Comparison of ENCODE assay signal across 14 mouse cellular contexts in the genomic region with DNA sequence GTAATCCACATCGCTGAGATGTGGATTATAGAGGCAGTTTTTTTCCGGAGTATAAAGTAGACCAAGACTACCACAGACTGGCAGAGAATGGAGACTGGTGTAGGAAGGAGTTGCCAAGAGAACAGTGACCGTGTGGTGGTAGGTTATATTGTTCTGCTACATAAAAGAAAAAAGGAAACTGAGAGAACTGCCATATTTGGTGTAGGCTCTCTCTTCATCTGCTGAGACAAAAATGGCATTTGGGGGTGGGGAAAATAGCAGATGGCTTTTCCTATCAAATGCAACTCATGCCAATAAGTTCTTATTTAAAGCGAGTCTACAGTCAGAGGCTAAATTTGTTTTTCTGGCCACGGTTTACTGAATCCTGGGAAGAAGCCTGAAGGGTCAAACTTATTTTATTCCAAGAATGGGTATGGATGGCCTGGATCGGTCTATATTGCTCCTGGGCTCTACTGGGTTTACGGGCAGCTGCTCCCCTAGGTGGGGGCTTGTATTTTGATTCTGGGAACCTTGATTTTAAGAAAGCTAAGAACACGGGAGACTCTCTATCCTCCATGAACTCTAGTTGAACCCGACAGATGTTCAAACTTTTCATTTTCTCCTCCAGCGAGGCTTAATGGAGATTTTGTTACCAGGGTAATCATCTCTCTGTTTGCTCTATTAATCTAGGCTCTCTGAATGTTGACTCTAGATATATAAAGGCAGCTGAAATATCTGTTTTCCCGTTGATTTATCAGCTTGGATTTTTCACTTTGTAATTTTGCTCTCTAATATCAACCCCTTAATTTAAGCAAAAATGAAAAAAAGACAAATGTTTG.
DNase-seq lines count a peak whose midpoint lies in the region; ATAC-seq and TF ChIP-seq lines count a peak whose summit lies in the region.
"Had no signal": no experiment of that assay in that cellular context is flagged by ENCODE, and none has a peak within 500 bp of the region (broad histone marks: within the 10 kb centered on the region; RNA-seq: fewer than 3 reads in every experiment).

No protein-coding gene starts in this region.

- no peak for TF ChIP-seq CTCF in forebrain, postnatal 0 days (IDR thresholded peaks at IDR 0.05; ENCODE audit: low read depth)

- H3K27me3 ChIP-seq in forebrain, postnatal 0 days (ENCODE audit: insufficient read depth, low read length) = no peaks in the 10 kb centered on the region
- no peaks in the 10 kb centered on the region for H3K27me3 ChIP-seq in forebrain, embryonic 15.5 days
- H3K27me3 ChIP-seq in stomach, embryonic 15.5 days (replicated peaks) = no peaks in the 10 kb centered on the region

- DNase-seq in forebrain, postnatal 0 days = peak; percentile 16
- DNase-seq in right cerebral cortex, adult 2 months (ENCODE audit: low spot score in 2 of 2) = peak; percentile 35 to 37
- no peak for DNase-seq in right cerebral cortex, postnatal 25 days
- peak; percentile 85 for DNase-seq in layer of hippocampus, adult 9-11 months
- no peak for DNase-seq in adrenal gland, postnatal 10 days
- no peak for DNase-seq in lung, postnatal 10 days
- DNase-seq: B cell, adult 2 months; cerebellum, adult 8-10 months; heart, adult 2 months had no signal

- 62% methylated on average over 11 of the region's 11 CpGs for WGBS in forebrain, postnatal 0 days
- WGBS in forebrain, embryonic 15.5 days = 76% methylated on average over 11 of the region's 11 CpGs
- WGBS in stomach, embryonic 15.5 days = 42% methylated on average over 11 of the region's 11 CpGs

- no peak overlapping the region for H3K9ac ChIP-seq in forebrain, postnatal 0 days
- H3K9ac ChIP-seq in forebrain, embryonic 15.5 days (replicated peaks) = no peak overlapping the region
- no peak overlapping the region for H3K9ac ChIP-seq in stomach, embryonic 15.5 days

- ATAC-seq in forebrain, postnatal 0 days = peak; percentile 20; the same call in 1 of the 2 replicates
- ATAC-seq in forebrain, embryonic 15.5 days (replicated peaks) = no peak; the same call in 1 of the 2 replicates
- peak; percentile 77 for ATAC-seq in stomach, embryonic 15.5 days (ENCODE audit: insufficient read depth, low FRiP score, low read depth)

- H3K4me3 ChIP-seq in forebrain, postnatal 0 days (ENCODE audit: low read depth, low read length) = no peak overlapping the region
- H3K4me3 ChIP-seq in forebrain, embryonic 15.5 days = no peak overlapping the region
- H3K4me3 ChIP-seq in stomach, embryonic 15.5 days (replicated peaks) = no peak overlapping the region
- H3K4me3 ChIP-seq: heart, adult 2 months had no signal

- H3K4me1 ChIP-seq in forebrain, postnatal 0 days (ENCODE audit: insufficient read depth) = no peaks in the 10 kb centered on the region
- H3K4me1 ChIP-seq in forebrain, embryonic 15.5 days = no peaks in the 10 kb centered on the region
- peaks cover 3% of the 10 kb centered on the region; the same call in 1 of the 2 replicates for H3K4me1 ChIP-seq in stomach, embryonic 15.5 days

- H3K4me2 ChIP-seq in forebrain, postnatal 0 days (ENCODE audit: low read depth) = no peak overlapping the region
- H3K4me2 ChIP-seq in forebrain, embryonic 15.5 days (replicated peaks) = no peak overlapping the region
- no peak overlapping the region for H3K4me2 ChIP-seq in stomach, embryonic 15.5 days

- no peaks in the 10 kb centered on the region for H3K9me3 ChIP-seq in forebrain, postnatal 0 days (ENCODE audit: low read length)
- no peaks in the 10 kb centered on the region for H3K9me3 ChIP-seq in forebrain, embryonic 15.5 days
- H3K9me3 ChIP-seq in stomach, embryonic 15.5 days = no peaks in the 10 kb centered on the region
- H3K9me3 ChIP-seq: G1E had no signal

- no peak overlapping the region for H3K27ac ChIP-seq in forebrain, postnatal 0 days (ENCODE audit: low read depth, low read length)
- H3K27ac ChIP-seq in forebrain, embryonic 15.5 days (replicated peaks) = no peak overlapping the region
- no peak overlapping the region for H3K27ac ChIP-seq in stomach, embryonic 15.5 days
- H3K27ac ChIP-seq: heart, adult 2 months; kidney, postnatal 0 days; macrophage had no signal

- no peaks in the 10 kb centered on the region for H3K36me3 ChIP-seq in forebrain, postnatal 0 days (ENCODE audit: insufficient read depth)
- H3K36me3 ChIP-seq in forebrain, embryonic 15.5 days = no peaks in the 10 kb centered on the region
- H3K36me3 ChIP-seq in stomach, embryonic 15.5 days = no peaks in the 10 kb centered on the region
- H3K36me3 ChIP-seq: G1E had no signal

Comparison
In these comparisons a context has a peak if more than half of its experiments do, and no peak if none do; other contexts are left out.
1. DNase-seq: peak in forebrain, postnatal 0 days (single experiment), right cerebral cortex, adult 2 months (2 of 2) and layer of hippocampus, adult 9-11 months (single experiment); none in right cerebral cortex, postnatal 25 days (single experiment), adrenal gland, postnatal 10 days (single experiment) and lung, postnatal 10 days (single experiment).